Mouse (Mus musculus) bone marrow, adult 2 months (tissue): ENCODE results near the gene Olfr433. TPM values are rescaled to one million over a fixed set of nuclear protein-coding genes. Genes with fewer than 3 reads are reported as not detected.
"Not testable (repeated sequence)": the region's sequence is repeated elsewhere in the genome, so short reads cannot be mapped to it uniquely, and the experiment has no call there.

Source experiments
- H3K27ac ChIP-seq: fragments of 200-500 bp; 2 replicates; pipeline ENCODE4 v1.5.1; 2012; ENCODE audit warnings: low read depth, mild to moderate bottlenecking, control low read depth, inconsistent platforms, low read length; ENCODE audit not compliant: control insufficient read depth, poor library complexity, insufficient read depth
- H3K4me1 ChIP-seq: fragments of 200-500 bp; 2 replicates; pipeline ENCODE4 v1.6.1; 2011; ENCODE audit warnings: low read length; ENCODE audit not compliant: control insufficient read depth, insufficient read depth
- H3K4me3 ChIP-seq: fragments of 200-500 bp; replicated peaks from 2 replicates; pipeline ENCODE3; 2011; ENCODE audit warnings: mild to moderate bottlenecking, low read depth, low read length, control low read depth; ENCODE audit not compliant: control insufficient read depth
- CTCF ChIP-seq: fragments of 200-500 bp; IDR thresholded peaks from 2 replicates; pipeline ENCODE4 v1.5.1; 2011; ENCODE audit warnings: low read length, control low read depth; ENCODE audit not compliant: control insufficient read depth, insufficient read depth
- POLR2A ChIP-seq: fragments of 200-500 bp; IDR thresholded peaks from 2 replicates; pipeline ENCODE4 v1.6.1; 2011; ENCODE audit warnings: low read depth, mild to moderate bottlenecking, control low read depth, low read length, borderline replicate concordance; ENCODE audit not compliant: control insufficient read depth
- WGBS: fragments of 180-500 bp; shearing (Covaris S2); methylation state at CpG from one replicate; pipeline ENCODE4 v1.1.7; 2018; 5-methylcytosine and 5-hydroxymethylcytosine counted together
- polyA plus RNA-seq: library from polyadenylated mRNA; stranded (reverse); fragments of >200 nt; gene quantifications from 2 replicates; pipeline ENCODE4 v1.2.4, GENCODE M21; 2011; ENCODE audit warnings: low replicate concordance; ENCODE audit not compliant: missing spikeins, insufficient read depth, insufficient read length

Gene Olfr433
- polyA plus RNA-seq, 1 experiment: not detected

DNA sequence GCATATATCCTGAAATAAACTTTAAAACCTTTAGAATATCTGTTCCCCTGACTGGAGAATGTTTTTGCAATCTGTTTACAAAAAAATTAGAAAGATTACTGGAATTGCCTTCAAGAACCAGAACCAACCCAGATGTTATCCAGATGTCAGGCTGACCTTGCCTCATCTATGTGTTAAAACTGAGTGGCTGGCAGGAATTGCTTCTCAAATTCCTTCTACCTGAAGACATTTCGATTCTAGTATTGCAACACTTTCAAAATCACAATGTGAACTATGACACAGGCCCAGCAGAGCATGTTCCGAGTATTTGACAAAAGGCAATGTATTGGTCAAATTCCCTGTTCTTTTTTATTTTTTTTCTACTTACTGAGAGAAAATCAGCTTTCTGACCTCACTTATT lies 3.9 kb downstream of the Olfr433 start:
- H3K4me3 ChIP-seq: no peak overlapping the region
- TF ChIP-seq CTCF (no peak), POLR2A (no peak)
- WGBS: 52% methylated on average over 2 of the region's 2 CpGs

DNA sequence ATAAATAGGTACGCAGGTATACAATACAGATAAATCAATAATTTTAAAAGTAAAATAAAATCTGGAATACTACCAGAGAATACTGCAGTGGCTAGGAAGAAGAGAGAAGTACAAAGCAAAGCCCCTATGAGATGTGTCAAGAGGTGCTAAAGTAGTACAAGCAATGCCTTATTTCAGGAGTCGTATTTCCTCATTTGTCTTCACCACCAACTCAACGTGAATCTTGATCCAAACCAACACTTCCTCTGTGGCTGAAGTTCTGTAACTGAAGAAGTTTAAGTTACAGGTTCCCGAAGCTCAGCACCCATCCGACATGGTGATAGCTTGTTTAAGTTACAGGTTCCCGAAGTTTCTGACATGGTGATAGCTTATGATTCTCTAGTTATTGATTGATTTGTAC lies 7.7 kb downstream of the Olfr433 start:
- H3K4me1 ChIP-seq, H3K4me3 ChIP-seq, H3K27ac ChIP-seq: not testable (repeated sequence)
- 23% methylated on average over 6 of the region's 6 CpGs for WGBS

More for the DNA sequence above, 3.9 kb downstream of the Olfr433 start:
- Histone ChIP-seq H3K27ac (no peak overlapping the region), H3K4me1 (peaks cover 7% of the 10 kb centered on the region)

DNA sequence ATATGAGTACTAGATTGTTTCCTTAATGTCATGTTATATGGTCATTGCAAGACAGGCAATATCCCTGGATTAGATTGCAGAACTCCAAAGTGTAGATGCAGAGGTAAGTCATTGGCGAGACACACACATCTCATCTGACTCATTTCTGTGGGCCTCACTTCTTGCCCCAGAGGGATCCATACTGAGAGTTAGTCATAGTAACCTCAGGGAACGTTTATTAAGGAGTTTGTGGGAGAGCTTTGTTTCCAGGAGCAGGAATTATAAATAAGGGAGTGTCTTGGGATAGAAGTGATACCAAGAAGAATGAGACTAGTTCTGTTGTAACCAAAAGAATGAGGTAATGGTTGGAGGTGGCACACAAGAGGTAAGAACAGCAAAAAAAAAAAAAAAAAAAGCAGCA lies 8.4 kb downstream of the Olfr433 start, which contains the start of gene Olfr432:
TSS of gene Olfr432 (plus strand) at position 313 of the 400 bp plus-strand sequence.
- WGBS: 39% methylated on average over 2 of the region's 2 CpGs
- Histone ChIP-seq H3K4me1 (peaks cover 2% of the 10 kb centered on the region; the same call in 1 of the 2 replicates), H3K4me3 (no peak within 1 kb of the TSS), H3K27ac (no peak within 1 kb of the TSS)
- TF ChIP-seq POLR2A: no peak
- no peak for TF ChIP-seq CTCF

GRCm38 (mm10) chr1:174049357-174049756 lies 8.9 kb downstream of the Olfr433 start:
- H3K4me3 ChIP-seq, H3K4me1 ChIP-seq, H3K27ac ChIP-seq: not testable (repeated sequence)
- 3% methylated on average over 4 of the region's 4 CpGs for WGBS

- H3K27ac ChIP-seq: no peak overlapping the region
- peaks cover 2% of the 10 kb centered on the region; the same call in 1 of the 2 replicates for H3K4me1 ChIP-seq
- H3K4me3 ChIP-seq: no peak overlapping the region
- TF ChIP-seq POLR2A (no peak), CTCF (no peak)
- WGBS: 81% methylated on average over 4 of the region's 4 CpGs
These were observed 10.0 kb downstream of the Olfr433 start for GRCm38 (mm10) chr1:174050532-174050931.

GRCm38 (mm10) chr1:174051515-174051914 lies 11.0 kb downstream of the Olfr433 start:
- Histone ChIP-seq H3K4me1 (peaks cover 2% of the 10 kb centered on the region; the same call in 1 of the 2 replicates), H3K27ac (no peak overlapping the region), H3K4me3 (no peak overlapping the region)
- WGBS: 81% methylated on average over 4 of the region's 4 CpGs
- TF ChIP-seq POLR2A (no peak), CTCF (no peak)

- 68% methylated on average over 5 of the region's 5 CpGs for WGBS
- TF ChIP-seq POLR2A: no peak
- TF ChIP-seq CTCF: no peak
- Histone ChIP-seq H3K4me1 (peaks cover 2% of the 10 kb centered on the region; the same call in 1 of the 2 replicates), H3K27ac (no peak overlapping the region), H3K4me3 (no peak overlapping the region)
These were observed 11.5 kb downstream of the Olfr433 start for GRCm38 (mm10) chr1:174051931-174052536.

DNA sequence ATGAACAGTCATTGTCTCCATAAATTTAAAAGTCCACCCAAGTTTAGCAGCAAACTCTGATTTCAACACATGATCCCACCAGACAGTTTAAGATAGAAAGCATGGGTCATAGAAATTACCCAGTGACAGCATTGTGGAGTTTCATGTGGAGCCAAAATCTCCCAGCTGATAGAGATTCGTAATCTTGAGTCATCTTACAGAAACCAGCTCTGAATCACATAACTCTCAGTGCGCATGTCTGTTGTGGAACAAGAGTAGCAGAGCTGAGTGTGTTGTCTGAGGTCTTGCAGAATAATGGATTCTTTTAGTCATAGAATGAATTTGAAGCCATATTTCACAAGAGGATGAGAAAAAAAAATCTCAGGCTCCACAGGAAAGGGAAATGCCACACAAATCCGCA lies 12.5 kb downstream of the Olfr433 start:
- H3K27ac ChIP-seq: no peak overlapping the region
- WGBS: 56% methylated on average over 3 of the region's 3 CpGs

GRCm38 (mm10) chr1:174055248-174055647 lies 14.7 kb downstream of the Olfr433 start:
- H3K4me3 ChIP-seq: no peak overlapping the region
- TF ChIP-seq CTCF: no peak
- TF ChIP-seq POLR2A: no peak
- WGBS: 51% methylated on average over 2 of the region's 2 CpGs
- H3K4me1 ChIP-seq: peaks cover 2% of the 10 kb centered on the region; the same call in 1 of the 2 replicates
- H3K27ac ChIP-seq: no peak overlapping the region

More for the DNA sequence above, 12.5 kb downstream of the Olfr433 start:
- no peak overlapping the region for H3K4me3 ChIP-seq
- H3K4me1 ChIP-seq: peaks cover 2% of the 10 kb centered on the region; the same call in 1 of the 2 replicates
- TF ChIP-seq CTCF: no peak
